Mouse (Mus musculus) frontal cortex, postnatal 10 days (tissue): ENCODE results near the gene Arl6ip5.
A peak's percentile ranks its signal among the peaks of the same experiment; 100 is the strongest.
"Not testable (repeated sequence)": the region's sequence is repeated elsewhere in the genome, so short reads cannot be mapped to it uniquely, and the experiment has no call there.

ENCODE experiments used
- DNase-seq, 2 experiments: peaks; one replicate each; pipeline ENCODE4 v3.0.0; 2022; ENCODE audit warnings: low spot score in 2 of 2, mixed read lengths in 1 of 2

The Arl6ip5 gene

DNA sequence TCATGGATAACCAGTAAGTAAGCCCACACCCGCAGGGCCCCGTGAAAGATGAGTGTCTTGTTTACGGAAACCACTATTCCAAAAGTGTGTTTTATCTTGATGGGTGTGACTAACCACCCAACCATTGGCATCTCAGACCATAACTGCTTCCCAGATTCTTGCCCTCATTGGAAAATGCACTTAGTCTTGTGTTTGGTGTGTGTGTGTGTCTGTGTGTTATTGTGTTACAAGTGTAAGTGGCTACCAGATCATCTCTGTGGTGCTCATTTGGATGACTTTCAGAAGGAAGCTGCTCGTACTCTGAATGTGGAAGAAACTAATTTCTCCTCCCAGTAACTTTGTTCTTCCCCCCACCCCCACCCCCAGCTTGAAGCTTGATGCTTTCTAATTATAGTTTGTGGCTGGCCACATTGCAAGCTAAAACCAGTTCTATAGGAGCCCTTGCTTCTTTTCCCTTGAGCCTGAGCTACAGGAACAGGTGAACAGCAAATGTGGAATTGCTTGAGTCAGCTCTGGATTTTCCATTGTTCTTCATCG is 12.5 kb downstream of the Arl6ip5 start:
- no peak for DNase-seq

DNA sequence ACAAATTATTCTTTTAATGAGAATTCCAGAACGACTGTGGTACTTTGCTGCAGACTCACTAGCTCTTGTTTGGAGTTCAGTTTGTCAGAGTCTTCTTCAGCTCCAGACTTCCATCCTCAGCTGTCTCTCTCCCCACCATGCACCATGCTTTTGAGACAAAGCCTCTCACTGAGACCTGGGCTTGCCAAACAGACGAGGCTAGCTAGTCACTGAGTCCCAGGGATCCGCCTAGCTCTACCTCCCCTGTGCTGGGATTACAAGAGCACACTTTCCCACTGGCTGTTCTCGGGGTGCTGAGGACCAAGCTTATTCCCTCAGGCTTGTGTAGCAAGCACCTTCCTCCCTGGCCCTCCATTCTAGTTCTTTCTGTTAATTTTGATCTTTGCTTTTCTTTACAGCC is 13.1 kb downstream of the Arl6ip5 start:
- no peak for DNase-seq

DNA sequence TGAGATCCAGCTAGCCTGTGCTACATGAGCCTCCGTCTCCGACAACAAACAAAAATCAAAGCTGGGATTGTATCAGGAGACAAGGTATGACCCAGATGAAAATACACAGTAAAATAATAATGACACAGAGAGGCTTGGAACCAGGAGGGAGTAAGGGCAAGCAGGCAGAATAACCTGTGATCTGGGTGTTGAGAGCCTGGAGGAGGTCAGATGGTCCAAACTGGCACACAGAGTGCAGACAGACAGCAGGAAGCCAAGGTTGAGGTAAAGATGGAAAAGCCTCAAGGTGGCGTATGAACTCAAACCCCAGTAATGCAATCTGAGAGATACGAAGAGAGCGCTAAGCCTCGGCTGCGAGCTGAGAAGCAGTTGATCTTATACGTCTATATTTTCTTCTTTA is 14.0 kb downstream of the Arl6ip5 start:
- DNase-seq = no peak

DNA sequence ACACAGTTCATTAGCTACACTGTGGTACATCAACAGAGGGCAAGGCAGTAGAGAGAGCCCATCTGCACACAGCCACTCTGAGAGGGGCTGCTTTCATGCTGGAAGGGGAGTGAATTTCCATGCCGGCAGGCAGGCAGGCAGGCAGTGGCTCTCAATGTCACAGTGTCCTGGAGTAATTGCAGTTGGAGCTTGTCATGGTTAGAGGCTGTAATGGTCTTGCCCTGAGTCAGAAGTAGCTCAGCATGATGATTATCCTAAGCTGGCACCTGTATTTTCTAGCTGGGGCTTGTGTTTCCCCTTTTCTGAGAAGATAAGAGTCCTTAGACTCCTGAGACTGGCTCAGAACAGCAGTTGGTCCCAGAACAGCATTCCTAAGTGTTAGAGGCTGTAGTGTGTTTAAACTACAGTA is 15.6 kb downstream of the Arl6ip5 start:
- DNase-seq = no peak

DNA sequence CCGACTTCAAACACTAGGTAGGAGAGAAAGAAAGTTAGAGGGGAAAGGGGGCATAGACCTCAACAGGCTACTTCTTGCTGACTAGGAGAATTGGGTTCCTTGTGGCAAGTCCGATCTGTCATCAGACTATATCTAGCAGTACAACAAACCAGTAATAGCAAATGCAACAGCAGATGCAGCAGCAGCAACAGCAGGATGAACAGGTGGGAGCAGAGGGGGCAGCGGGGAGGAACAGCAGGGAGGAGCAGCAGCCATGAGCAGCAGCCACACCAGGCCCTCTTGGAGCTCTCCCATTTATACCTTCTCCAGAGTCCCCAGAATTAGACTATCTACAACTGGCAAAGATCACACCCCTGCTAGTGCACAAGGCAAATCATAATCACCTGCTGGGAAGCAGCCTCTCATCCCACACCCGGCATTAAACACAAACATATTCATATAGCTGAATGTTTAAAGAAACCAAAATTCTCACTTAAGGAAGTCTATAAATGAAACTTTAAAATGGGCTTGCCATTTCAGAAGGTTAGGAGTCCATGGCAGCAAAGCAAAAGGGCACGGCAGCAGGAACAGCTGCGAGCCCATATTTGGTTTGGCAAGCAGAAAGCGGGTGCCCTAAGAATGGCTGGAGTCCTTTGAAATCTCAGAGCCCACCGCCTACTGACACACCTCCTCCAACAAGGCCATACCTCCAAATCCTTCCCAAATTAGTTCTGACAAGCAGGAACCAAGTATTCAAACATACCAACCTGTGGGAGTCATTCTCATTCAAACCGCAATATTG is 16.8 kb downstream of the Arl6ip5 start:
- DNase-seq = no peak

DNA sequence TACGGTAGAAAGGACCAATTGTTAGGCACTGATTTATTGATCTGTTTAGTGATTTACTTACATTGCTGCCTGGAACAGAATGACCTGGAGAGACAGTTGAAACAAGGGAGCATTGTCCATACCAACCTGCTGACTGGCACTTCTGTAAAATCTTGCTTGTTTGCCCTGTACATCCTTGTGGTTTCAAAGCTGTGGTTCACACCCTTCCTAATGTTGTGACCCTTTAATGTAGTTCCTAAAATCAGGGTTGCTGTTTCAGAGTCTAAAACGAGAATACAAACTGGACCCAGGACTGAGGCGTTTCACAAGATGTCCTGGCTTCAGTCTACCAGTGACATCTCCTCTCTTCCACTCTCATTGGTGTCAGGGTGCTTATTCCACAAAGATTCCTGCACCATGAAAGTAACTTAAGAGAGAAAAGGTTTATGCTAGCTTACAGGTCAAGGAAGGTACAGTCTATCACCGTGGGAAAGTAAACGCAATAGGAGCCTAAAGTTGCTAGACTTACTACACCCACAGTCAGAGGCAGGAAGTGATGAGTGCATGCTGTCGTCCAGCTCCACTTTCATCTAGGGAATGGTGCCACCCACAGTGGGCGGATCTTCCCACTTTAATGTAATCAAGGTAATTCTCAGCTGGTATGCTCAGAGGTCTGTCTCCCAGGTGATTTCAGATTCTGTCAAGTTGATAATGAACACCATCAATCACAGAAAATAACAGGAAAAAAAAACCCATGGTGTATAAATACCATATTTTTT is 24.6 kb downstream of the Arl6ip5 start:
- DNase-seq = no peak

DNA sequence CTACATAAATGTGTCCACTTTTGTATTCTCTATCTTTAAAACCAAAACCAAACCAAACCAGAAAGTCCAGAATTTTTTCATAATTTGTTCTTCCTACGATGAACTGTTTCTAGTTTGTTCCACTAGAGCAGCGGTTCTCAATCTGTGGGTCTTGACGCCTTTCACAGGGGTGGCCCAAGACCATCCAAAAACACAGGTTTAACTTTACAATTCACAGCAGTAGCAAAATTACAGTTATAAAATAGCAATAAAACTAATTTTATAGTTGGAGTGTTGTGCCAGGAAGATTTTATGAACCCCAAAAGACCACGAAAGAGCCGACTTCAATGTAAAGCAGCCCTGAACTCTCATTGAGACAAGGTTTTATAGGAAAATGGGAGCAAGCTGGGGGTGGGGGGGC is 25.6 kb downstream of the Arl6ip5 start:
- DNase-seq = no peak

DNA sequence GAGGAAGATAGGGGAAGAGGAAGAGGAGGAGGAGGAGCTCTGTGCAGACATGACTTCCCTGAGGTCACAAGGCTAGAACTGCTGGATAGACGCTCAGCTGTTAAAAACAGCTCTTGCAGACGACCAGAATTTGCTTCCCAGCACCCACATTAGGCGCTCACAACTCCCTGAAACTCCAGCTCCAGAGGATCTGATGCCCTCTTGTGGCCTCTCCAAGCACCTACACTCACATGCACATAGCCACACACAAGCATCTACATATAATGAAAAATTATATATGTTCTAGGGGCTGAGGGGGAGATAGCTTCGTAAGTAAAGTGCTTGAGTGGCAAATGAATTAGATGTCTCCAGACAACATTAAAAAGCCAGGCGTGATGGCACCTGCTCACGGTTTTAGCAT is 28.9 kb downstream of the Arl6ip5 start:
- DNase-seq = no peak

DNA sequence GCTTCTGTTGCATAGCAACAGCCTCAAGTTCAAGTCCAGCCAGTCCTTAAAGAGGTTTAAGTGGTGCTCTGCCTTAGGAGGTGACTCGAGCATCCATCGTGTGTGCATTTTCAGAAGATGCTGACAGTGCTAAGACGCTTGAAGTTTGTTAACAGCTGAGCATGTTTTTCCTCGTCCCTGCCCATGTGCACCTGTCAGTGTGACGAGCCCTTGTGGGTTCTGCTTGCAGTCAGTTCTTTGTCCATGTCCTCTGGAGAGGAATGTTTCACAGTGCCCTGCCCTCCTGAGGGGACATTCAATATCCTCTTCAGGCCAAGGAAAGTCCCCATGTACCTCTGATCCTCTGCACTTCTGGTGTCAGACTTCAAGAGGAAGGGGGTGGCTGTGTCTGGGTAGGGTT is 29.6 kb downstream of the Arl6ip5 start:
- no peak for DNase-seq

DNA sequence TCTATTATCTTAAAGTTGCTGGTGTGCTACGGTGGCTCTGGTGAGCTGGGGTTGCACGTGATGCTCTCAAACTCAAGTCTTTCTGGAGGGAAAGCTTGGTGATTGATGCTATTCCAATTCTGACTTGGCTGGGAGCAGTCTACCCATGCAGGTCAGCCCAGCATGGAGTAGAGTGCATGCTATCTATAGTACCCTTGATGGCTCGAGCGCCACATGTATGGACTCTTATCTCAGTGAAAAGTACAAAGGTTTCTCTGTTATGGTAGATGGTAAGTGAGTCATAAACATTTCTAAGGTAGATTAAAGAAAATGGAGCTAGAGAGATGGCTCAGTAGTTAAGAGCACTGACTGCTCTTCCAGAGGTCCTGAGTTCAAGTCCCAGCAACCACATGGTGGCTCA is 32.0 kb downstream of the Arl6ip5 start:
- no peak for DNase-seq

DNA sequence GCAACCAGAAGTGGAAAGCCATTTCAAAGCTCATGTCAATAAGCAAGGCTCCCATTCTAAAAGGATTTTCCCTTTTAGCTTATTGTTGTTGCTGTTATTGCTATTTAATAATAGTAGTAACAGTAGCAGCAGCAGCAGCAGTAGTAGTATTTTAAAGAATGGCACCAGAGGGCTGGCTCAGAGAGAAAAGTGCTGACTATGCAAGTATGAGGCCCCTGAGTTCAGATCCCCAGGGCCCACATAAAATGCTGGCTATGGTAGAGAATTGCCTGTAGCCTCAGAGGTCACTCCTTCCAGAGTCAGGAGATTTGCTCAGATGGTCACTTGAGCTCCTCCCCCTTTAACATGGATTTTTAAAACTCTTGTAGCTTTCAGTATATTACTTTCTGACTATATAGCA is 34.7 kb downstream of the Arl6ip5 start:
- no peak for DNase-seq

DNA sequence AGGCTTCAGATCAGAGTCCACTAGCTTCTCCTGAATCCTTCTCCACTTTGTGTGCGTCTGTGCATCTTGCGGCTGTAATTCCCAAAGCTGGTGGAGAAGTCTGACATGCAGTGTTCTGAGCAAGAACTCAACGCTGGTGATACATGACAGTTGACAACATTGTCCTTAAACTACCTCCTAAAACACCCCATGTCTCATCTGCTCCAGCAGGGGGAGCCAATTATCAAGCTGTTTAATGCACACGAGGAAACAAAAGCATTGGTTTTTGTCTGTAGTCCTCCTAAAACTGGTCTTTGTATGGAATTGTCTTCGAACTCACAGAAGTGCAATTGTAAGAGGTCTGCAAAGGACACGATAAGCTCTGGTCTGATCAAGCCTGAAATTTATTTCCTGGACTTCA is 40.5 kb downstream of the Arl6ip5 start:
- peak in 1 of 2 experiments; percentile 28 for DNase-seq

DNA sequence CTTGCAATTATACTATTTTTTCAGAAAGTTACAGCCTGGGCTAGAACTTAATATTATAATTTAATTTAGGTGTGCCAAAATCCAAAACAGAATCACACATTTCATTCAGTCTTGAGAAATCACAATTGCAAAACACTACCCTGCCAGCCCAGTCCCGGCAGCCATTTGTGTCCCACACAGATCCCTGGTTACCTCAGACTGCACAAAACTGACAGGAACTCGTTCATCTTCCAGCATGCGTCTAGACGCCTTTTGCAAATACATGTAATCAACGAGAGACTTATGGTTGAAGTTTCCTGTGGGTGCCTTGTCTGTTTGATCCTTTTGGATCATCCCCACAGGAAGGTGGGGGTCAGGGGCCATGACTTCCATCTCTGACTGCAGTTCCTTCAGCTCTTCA is 41.6 kb downstream of the Arl6ip5 start:
- DNase-seq = no peak

DNA sequence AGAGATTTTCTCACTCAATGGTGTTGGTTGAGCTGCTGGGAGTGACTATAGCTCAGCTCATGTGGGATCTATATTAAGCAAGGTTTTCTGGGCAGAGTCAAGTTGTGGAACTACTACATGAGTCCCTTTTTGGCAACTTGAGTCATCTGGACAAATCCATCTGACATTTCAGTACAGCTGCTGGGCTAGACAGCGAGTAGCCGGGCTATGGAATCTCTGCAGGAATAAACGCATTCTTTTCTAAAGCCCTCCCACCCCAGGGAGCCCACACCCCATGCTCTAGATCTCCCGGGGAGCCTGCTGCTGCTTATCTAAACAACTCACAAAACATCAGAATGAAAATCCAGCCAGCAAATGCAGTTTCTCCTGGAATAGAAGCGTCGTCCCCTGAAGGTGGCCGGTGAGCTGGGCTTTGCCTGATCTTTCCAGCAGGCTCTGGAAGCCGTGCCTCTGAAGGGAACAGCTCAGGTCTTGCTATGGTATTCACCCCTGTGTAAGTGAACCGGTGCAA is 42.3 kb downstream of the Arl6ip5 start, which contains the start of gene Lmod3:
Gene Lmod3 (minus strand): TSS at position 49 of the 511 bp plus-strand sequence.
- no peak for DNase-seq

DNA sequence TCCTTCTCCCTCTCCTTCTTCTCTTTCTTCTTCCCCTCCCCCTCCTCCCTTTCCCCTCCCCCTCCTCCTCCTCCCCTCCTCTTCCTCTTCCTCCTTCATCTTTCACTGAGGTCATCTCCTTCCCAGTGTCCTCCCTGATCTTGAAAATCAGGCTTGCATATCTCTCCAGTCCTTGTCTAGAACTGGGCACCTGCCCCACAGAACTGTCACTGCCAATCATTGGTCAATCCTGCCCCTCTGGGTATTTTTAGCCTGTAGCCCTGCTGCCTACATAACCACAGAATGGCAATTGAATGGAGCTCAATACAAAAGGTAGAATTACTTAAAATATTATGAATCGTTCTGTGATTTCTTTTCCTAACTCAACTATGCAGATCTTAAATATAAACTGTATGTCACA is 48.0 kb downstream of the Arl6ip5 start:
- DNase-seq = no peak

DNA sequence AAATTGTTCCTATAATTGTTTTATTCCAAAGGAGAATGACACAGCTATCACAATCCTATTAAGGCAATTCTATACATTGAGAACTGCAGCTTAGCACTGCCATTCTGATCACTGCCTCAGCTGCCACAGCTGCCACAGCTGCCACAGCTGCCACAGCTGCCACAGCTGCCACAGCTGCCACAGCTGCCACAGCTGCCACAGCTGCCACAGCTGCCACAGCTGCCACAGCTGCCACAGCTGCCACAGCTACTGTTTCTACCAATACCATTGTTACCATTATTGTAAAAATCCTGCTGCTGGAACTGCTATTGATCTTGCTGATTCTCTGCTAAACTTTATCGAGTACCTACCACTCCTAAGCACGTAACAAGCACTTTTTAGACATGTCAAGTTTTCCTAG is 49.4 kb downstream of the Arl6ip5 start:
- DNase-seq = not testable (repeated sequence)

DNA sequence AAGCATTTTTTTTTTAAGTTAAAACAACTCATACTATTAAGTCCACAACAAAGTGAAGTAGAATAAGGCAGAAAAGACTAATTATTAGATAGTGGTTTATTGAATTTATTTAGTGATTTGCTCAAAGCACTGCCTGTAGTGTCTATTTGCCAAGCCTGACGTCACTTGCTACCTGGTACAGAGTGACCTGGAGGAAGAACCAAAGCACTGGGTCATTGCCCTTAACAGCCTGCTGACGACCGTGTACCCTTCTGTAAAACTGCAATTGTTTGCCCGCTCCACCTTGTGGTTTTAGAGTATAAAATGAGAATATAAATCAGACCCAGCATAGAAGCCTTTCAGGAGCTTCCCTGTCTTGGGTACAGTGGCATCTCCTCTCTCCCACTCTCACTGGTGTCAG is 51.7 kb downstream of the Arl6ip5 start:
- no peak for DNase-seq

DNA sequence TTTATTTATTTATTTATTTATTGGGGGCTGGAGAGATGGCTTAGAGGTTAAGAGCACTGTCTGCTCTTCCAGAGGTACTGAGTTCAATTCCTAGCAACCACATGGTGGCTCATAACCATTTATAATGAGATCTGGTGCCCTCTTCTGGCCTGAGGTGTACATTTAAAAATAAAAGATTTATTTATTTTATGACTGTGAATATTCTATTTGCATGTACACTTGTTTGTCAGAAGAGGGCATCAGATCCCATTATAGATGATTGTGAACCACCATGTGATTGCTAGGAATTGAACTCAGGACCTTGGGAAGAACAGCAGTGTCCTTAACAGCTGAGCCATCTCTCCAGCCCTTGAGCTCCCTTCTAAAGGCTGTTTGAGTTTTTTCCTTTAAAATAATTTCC is 53.3 kb downstream of the Arl6ip5 start:
- not testable (repeated sequence) for DNase-seq

DNA sequence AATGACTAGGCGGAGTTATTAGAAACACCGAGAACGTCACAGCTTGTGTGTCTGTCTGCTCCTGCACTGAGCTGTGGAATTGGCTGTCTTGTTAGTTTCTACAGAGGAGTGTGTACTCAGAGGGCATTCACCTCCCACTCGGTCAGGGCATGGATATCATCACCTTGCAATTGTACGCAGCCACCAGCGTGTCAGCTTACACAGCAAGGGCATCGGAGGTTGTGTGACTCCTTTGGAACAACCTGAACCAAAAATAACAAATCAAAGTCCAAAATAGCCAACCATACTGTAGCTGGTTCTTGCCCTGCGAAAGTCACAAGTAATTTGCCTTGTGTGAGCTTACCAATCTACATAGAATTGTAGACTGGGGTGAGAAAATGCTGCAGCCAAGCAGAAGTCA is 54.8 kb downstream of the Arl6ip5 start:
- no peak for DNase-seq

DNA sequence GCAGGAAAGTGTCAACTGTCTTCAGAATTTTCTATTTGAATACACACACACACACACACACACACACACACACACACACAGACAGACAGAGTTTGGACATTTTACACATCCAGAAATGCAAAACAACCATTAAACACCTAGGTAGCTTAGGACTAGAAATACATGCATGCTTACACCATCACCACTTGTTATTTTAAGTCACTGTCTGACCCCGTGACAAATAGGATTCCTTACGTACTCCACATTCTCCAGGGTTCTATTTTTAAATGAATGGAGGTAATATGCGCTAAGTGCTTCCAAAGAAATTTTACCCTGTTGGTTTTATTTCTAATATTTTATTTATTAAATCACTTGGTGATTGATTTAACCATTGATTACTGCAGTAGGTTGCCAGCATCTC is 55.2 kb downstream of the Arl6ip5 start:
- no peak for DNase-seq

DNA sequence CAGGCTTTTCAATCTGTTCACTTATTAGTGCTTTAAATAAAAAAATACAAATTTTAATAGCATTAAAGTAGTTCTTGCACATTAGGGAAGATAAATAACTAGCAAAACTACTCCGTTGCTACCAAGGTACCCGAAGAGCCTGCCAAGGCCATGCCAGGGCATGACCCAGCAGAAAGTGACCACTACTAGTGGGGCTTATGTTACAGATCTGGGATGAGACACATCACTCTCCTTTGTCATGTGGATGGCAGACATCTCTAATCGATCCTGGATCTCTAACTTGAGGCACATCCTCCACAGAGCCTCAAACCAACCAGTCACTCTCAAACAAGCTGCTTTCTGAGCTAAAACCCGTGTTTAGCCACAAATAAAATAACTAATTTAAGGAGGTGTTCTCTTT is 56.2 kb downstream of the Arl6ip5 start:
- DNase-seq = no peak

DNA sequence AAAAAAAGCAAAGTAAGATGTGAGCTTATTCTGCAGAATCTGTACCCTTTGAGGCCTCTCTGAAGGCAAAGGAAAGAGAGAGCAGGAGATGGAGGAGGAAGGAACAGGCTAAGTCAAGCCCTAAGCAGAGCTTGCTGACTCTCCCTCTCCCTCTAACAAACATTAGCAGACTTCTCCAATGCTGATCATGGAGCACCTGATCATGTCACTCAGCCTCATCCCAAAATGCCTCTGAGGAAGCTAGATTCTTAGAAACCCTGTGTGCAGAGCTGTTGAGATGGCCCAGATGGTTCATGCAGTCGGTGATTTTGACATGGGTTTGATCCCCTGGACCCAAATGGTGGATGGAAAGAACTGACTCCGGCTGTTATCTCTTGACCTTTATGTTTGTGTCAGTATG is 56.6 kb downstream of the Arl6ip5 start:
- DNase-seq = no peak

DNA sequence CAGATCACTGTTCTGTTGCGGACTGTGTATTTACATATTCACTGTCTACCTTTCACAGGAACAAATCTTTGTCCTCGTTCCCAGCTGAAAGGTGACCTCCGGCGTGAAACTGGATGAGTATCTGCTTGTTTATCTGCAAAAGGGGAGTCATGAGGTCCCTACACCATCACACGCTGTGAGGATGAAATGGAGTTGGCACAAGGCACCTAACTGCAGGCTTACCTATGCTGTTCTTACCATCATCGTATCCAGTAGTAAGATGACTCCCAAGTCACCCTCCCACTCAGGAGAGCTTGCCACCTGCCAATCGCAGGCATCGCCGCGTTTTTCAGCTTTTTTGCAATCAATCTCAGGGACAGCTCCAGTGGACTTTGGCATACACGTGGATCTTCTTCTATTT is 59.1 kb downstream of the Arl6ip5 start:
- no peak for DNase-seq
